Mouse (Mus musculus): ENCODE measurements around the gene Hcar1. TPM values are rescaled to one million over a fixed set of nuclear protein-coding genes. Genes with fewer than 3 reads are reported as not detected.

Gene Hcar1
- 3.2 and 3.4 TPM in 2 replicates for polyA plus RNA-seq (2015; fragmentation: Nextera tagmentation; extraction: Ambion mirVana)

DNA sequence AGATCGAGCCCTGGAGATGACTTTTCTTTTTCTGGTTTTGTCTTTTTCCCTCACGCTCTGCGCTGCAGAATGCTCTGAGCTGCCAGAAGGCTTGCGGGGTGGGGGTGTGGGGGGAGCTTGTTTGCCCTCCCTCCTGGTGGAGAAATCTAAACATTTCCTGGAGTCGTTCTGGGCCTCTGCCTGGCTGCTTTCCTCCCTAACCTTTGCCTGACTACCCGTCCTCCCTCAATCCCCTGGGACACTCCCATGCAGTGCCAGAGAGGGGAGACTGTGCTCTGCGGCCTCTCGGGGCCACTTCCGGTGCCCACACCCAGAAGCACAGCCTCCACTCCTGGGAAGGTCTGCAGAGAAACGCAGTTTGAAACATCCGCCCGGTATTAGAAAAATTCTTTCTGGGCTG is at the start of gene Hcar1:
Gene Hcar1 (minus strand): TSS at position 93 of the 400 bp plus-strand sequence.
- Histone ChIP-seq H3K27me3 (replicated peaks; ENCODE audit: control insufficient read depth, insufficient read depth, low read length) (no peaks in the 10 kb centered on the region), H3K4me2 (ENCODE audit: low read depth, low read length) (peak within 1 kb of the TSS; percentile 54), H3K27ac (ENCODE audit: low read length) (peak within 1 kb of the TSS; percentile 76), H3K4me1 (ENCODE audit: control insufficient read depth, insufficient read depth, low read length) (peaks cover 23% of the 10 kb centered on the region), H3K4me3 (ENCODE audit: low read length) (peak within 1 kb of the TSS; percentile 31), H3K9me3 (ENCODE audit: control insufficient read depth, low read length) (no peaks in the 10 kb centered on the region), H3K9ac (ENCODE audit: low read depth, low read length) (peak within 1 kb of the TSS; percentile 64), H3K36me3 (ENCODE audit: control insufficient read depth, insufficient read depth, low read length) (no peaks in the 10 kb centered on the region)
- peak; percentile 84 for ATAC-seq
- WGBS = 19% methylated on average over 12 of the region's 12 CpGs

DNA sequence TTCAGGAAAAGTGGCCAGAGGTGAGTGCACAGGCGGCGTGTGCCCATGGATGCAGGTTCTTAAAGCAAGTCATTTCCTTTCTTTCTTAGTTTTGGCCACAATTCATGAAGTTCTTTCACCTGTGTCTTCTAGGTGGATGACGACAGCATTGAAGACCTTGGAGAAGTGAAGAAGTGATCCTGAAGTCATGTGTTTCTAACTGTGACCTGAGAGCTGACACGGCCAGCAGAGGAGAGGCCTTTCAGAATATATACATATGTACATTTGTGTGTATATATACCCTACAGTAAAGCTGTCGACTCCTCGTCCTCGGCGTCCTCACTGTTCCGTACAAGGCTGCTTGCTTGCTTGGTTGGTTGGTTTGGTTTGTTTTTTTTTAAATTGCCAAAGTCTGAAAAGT is 47.3 kb upstream of the Hcar1 start, which contains the start of gene Gm43518:
Gene Gm43518 (plus strand): TSS at position 301 of the 400 bp plus-strand sequence.
- H3K36me3 ChIP-seq (ENCODE audit: control insufficient read depth, insufficient read depth, low read length) = peaks cover 15% of the 10 kb centered on the region
- no peak within 1 kb of the TSS for H3K9ac ChIP-seq (ENCODE audit: low read depth, low read length)
- H3K9me3 ChIP-seq (ENCODE audit: control insufficient read depth, low read length) = no peaks in the 10 kb centered on the region
- H3K4me2 ChIP-seq (ENCODE audit: low read depth, low read length) = no peak within 1 kb of the TSS
- no peaks in the 10 kb centered on the region for H3K27me3 ChIP-seq (replicated peaks; ENCODE audit: control insufficient read depth, insufficient read depth, low read length)
- H3K4me3 ChIP-seq (ENCODE audit: low read length) = no peak within 1 kb of the TSS
- H3K4me1 ChIP-seq (ENCODE audit: control insufficient read depth, insufficient read depth, low read length) = peaks cover 2% of the 10 kb centered on the region; the same call in 1 of the 2 replicates
- H3K27ac ChIP-seq (ENCODE audit: low read length) = no peak within 1 kb of the TSS
- ATAC-seq = no peak
- WGBS = 94% methylated on average over 9 of the region's 9 CpGs

DNA sequence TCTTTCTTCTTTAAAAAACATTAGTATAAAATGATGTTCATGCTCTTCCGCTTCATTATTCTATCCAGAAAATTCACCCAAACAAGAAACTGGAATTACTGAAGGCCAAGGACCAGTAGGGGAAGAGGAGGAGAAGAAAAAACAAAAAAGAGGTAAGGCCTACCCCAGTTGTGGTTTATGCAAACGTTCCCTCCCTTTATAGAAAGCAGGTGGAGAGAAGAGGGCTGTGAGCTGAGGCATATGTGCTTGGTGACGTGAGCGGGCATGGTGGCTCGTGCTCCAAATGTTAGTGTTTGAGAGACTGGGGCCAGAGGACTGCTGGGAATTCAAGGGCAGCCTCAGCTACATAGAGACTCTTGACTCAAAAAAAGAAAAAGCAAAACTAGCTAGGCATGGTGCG is 42.3 kb upstream of the Hcar1 start:
- 91% methylated on average over 6 of the region's 6 CpGs for WGBS
- H3K27ac ChIP-seq (ENCODE audit: low read length) = no peak overlapping the region
- H3K4me1 ChIP-seq (ENCODE audit: control insufficient read depth, insufficient read depth, low read length) = no peaks in the 10 kb centered on the region

DNA sequence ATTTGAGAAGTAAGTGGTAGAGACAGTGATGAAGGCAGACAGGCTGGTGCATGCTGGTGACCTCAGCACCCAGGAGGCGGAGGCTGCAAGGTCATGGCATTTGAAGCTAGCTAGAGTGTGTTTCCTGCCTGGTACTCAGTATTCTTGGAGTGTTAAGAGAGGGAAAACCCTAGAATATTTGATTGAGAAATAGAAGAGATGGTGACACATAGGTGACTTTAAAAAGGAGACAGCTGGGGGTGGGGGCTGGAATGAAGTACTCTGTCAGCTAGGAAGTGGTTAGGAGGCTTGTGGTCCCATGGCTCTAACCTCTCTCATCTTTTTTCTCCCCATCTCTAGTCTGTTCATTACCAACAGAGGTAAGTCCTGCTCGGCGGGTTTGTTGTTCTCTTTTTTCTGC is 35.0 kb upstream of the Hcar1 start:
- WGBS = 87% methylated on average over 3 of the region's 3 CpGs
- Histone ChIP-seq H3K4me3 (ENCODE audit: low read length) (no peak overlapping the region), H3K4me1 (ENCODE audit: control insufficient read depth, insufficient read depth, low read length) (no peaks in the 10 kb centered on the region), H3K27ac (ENCODE audit: low read length) (no peak overlapping the region), H3K36me3 (ENCODE audit: control insufficient read depth, insufficient read depth, low read length) (peaks cover 8% of the 10 kb centered on the region), H3K27me3 (replicated peaks; ENCODE audit: control insufficient read depth, insufficient read depth, low read length) (no peaks in the 10 kb centered on the region), H3K4me2 (ENCODE audit: low read depth, low read length) (no peak overlapping the region), H3K9me3 (ENCODE audit: control insufficient read depth, low read length) (no peaks in the 10 kb centered on the region), H3K9ac (ENCODE audit: low read depth, low read length) (no peak overlapping the region)
- no peak for ATAC-seq

More for the DNA sequence above, 42.3 kb upstream of the Hcar1 start:
- H3K9me3 ChIP-seq (ENCODE audit: control insufficient read depth, low read length) = no peaks in the 10 kb centered on the region
- H3K27me3 ChIP-seq (replicated peaks; ENCODE audit: control insufficient read depth, insufficient read depth, low read length) = no peaks in the 10 kb centered on the region
- no peak overlapping the region for H3K9ac ChIP-seq (ENCODE audit: low read depth, low read length)
- H3K36me3 ChIP-seq (ENCODE audit: control insufficient read depth, insufficient read depth, low read length) = peaks cover 7% of the 10 kb centered on the region
- no peak overlapping the region for H3K4me2 ChIP-seq (ENCODE audit: low read depth, low read length)
- ATAC-seq = no peak
- H3K4me3 ChIP-seq (ENCODE audit: low read length) = no peak overlapping the region

DNA sequence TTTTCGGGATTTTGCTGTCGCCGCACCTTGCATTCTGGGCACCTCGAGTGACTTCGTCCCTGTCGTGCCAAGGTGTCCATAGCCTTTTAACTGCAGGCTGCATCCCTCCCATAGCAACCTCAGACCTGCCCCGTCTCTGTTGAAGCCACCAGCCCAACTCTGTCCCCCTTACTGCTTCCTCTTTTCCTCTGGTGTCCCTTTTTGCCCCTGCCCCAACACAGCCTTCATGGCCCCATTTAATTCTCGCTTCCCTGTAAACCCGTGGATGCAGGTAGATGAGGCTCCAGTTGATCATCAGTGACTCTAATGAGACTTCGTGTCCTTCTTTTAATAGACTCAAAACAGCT is 27.8 kb upstream of the Hcar1 start:
- WGBS = 3% methylated on average over 10 of the region's 10 CpGs
- Histone ChIP-seq H3K9me3 (ENCODE audit: control insufficient read depth, low read length) (no peaks in the 10 kb centered on the region), H3K4me1 (ENCODE audit: control insufficient read depth, insufficient read depth, low read length) (peaks cover 12% of the 10 kb centered on the region), H3K4me2 (ENCODE audit: low read depth, low read length) (peak overlapping the region; percentile 77), H3K9ac (ENCODE audit: low read depth, low read length) (peak overlapping the region; percentile 98), H3K4me3 (ENCODE audit: low read length) (peak overlapping the region; percentile 95), H3K36me3 (ENCODE audit: control insufficient read depth, insufficient read depth, low read length) (peaks cover 6% of the 10 kb centered on the region), H3K27me3 (replicated peaks; ENCODE audit: control insufficient read depth, insufficient read depth, low read length) (no peaks in the 10 kb centered on the region), H3K27ac (ENCODE audit: low read length) (peak overlapping the region; percentile 76; the same call in 1 of the 2 replicates)
- ATAC-seq = no peak

- Histone ChIP-seq H3K36me3 (ENCODE audit: control insufficient read depth, insufficient read depth, low read length) (peaks cover 6% of the 10 kb centered on the region), H3K4me2 (ENCODE audit: low read depth, low read length) (peak within 1 kb of the TSS; percentile 77), H3K9me3 (ENCODE audit: control insufficient read depth, low read length) (no peaks in the 10 kb centered on the region), H3K9ac (ENCODE audit: low read depth, low read length) (peak within 1 kb of the TSS; percentile 98), H3K4me1 (ENCODE audit: control insufficient read depth, insufficient read depth, low read length) (peaks cover 12% of the 10 kb centered on the region), H3K27me3 (replicated peaks; ENCODE audit: control insufficient read depth, insufficient read depth, low read length) (no peaks in the 10 kb centered on the region), H3K27ac (ENCODE audit: low read length) (peak within 1 kb of the TSS; percentile 76), H3K4me3 (ENCODE audit: low read length) (peak within 1 kb of the TSS; percentile 95)
- WGBS = 0% methylated on average over 59 of the region's 61 CpGs
- peak; percentile 97 for ATAC-seq
Observed at GRCm38 (mm10) chr5:123906976-123907630, 27.3 kb upstream of the Hcar1 start, which contains the start of gene Denr. TSS of gene Denr (plus strand) at chr5:123907175.

DNA sequence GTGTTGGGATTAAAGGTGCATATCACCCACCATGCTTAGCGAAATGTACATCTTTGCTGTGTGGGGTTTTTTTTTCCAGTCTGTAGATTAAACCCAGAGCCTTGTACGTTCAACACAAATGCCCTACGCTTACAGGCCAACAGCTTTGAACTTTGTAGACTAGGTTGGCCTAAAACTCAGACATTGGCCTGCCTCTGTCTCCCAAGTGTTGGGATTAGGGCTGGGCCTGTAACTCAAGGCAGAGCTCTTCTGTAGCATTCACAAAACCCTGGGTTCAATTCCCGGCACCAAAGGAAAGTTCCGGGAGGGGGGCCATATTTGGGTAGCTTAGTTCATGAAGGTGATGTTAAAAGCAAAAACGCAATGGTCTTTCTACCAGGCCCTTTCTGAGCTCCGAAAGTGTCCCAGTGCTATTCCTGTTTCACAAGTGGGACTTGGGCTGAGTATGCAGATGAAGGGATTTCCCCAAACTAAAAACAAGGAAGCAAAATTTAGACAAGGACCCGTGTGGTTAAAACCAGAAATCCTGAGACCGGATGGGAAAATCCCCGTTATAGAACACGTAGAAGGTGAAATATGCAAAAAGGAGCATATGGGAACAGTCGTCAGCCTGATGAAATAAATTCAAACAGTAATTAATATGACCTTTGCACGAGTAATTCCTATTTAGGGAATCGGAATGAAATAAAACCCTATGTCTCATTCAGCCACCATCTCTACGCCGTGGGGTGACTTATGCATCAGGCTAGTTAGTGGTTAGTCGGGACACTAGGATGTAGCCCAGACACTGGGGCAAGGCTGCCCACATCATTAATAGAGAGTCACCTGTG is 26.5 kb upstream of the Hcar1 start:
- Histone ChIP-seq H3K36me3 (ENCODE audit: control insufficient read depth, insufficient read depth, low read length) (peaks cover 6% of the 10 kb centered on the region), H3K4me1 (ENCODE audit: control insufficient read depth, insufficient read depth, low read length) (peaks cover 12% of the 10 kb centered on the region), H3K4me2 (ENCODE audit: low read depth, low read length) (0 out of 2 replicates have a peak overlapping the region, but pooled peaks have one; percentile 2), H3K9me3 (ENCODE audit: control insufficient read depth, low read length) (no peaks in the 10 kb centered on the region), H3K9ac (ENCODE audit: low read depth, low read length) (no peak overlapping the region), H3K27me3 (replicated peaks; ENCODE audit: control insufficient read depth, insufficient read depth, low read length) (no peaks in the 10 kb centered on the region), H3K4me3 (ENCODE audit: low read length) (0 out of 2 replicates have a peak overlapping the region, but pooled peaks have one; percentile 15), H3K27ac (ENCODE audit: low read length) (no peak overlapping the region)
- no peak for ATAC-seq
- WGBS = 69% methylated on average over 17 of the region's 17 CpGs

- no peak overlapping the region for H3K9ac ChIP-seq (ENCODE audit: low read depth, low read length)
- H3K9me3 ChIP-seq (ENCODE audit: control insufficient read depth, low read length) = no peaks in the 10 kb centered on the region
- H3K36me3 ChIP-seq (ENCODE audit: control insufficient read depth, insufficient read depth, low read length) = no peaks in the 10 kb centered on the region
- H3K4me2 ChIP-seq (ENCODE audit: low read depth, low read length) = no peak overlapping the region
- WGBS = 73% methylated on average over 11 of the region's 11 CpGs
- no peaks in the 10 kb centered on the region for H3K27me3 ChIP-seq (replicated peaks; ENCODE audit: control insufficient read depth, insufficient read depth, low read length)
- H3K4me1 ChIP-seq (ENCODE audit: control insufficient read depth, insufficient read depth, low read length) = peaks cover 12% of the 10 kb centered on the region
- ATAC-seq = no peak
- H3K27ac ChIP-seq (ENCODE audit: low read length) = no peak overlapping the region
- H3K4me3 ChIP-seq (ENCODE audit: low read length) = no peak overlapping the region
Observed at GRCm38 (mm10) chr5:123904059-123904672, 24.3 kb upstream of the Hcar1 start.

- Histone ChIP-seq H3K36me3 (ENCODE audit: control insufficient read depth, insufficient read depth, low read length) (no peaks in the 10 kb centered on the region), H3K9me3 (ENCODE audit: control insufficient read depth, low read length) (no peaks in the 10 kb centered on the region), H3K27me3 (replicated peaks; ENCODE audit: control insufficient read depth, insufficient read depth, low read length) (no peaks in the 10 kb centered on the region), H3K9ac (ENCODE audit: low read depth, low read length) (no peak overlapping the region), H3K4me3 (ENCODE audit: low read length) (no peak overlapping the region), H3K4me1 (ENCODE audit: control insufficient read depth, insufficient read depth, low read length) (no peaks in the 10 kb centered on the region), H3K27ac (ENCODE audit: low read length) (no peak overlapping the region), H3K4me2 (ENCODE audit: low read depth, low read length) (no peak overlapping the region)
- no peak for ATAC-seq
- 81% methylated on average over 13 of the region's 13 CpGs for WGBS
Observed at GRCm38 (mm10) chr5:123897352-123897751, 17.5 kb upstream of the Hcar1 start.
